Mouse (Mus musculus) ovary, adult 18-20 months (tissue): ENCODE measurements around the gene Osbpl10.

Source experiments
- DNase-seq: peaks from one replicate; pipeline ENCODE4 v3.0.0; 2022; ENCODE audit warnings: low spot score, mixed read lengths

Osbpl10 gene

DNA sequence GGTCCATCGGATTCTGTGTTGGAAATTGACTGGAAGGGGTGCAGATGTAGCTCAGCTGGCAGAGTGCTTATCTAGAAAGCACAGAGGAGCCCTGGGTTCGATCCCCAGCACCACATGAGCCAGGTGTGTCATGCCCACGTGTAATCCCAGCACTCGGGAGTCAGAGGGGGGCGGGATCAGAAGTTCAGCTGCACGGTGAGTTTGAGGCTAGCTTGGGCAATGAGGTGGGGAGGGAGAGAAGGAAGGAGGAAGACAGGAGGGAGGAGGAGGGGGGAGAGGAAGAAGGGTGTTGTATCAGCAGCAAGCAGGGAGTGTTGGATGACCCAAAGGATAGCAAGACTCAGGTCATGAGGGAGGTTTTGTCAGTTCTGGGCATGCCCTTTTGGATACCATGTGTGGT, 55.9 kb downstream of the Osbpl10 start:
- DNase-seq: no peak

DNA sequence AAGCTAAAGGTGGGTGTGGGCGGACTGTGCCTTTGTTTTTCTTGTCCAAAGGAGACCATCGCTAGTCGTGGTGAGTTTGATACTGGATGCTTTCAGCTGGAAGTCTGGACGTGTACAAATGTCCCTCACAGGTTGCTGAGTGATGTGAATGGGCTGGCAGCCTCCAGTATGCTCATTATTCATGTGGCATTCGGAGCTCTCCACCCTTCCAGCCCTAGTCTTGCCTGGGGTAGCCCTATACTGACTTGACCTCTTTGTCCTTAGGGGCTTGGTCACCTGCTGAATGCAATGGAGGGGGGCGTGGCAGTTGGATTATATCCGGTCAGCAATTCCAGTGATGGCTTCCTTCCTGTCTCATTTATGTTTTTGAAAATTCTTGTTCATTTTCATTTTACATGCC, 56.4 kb downstream of the Osbpl10 start:
- DNase-seq: no peak

DNA sequence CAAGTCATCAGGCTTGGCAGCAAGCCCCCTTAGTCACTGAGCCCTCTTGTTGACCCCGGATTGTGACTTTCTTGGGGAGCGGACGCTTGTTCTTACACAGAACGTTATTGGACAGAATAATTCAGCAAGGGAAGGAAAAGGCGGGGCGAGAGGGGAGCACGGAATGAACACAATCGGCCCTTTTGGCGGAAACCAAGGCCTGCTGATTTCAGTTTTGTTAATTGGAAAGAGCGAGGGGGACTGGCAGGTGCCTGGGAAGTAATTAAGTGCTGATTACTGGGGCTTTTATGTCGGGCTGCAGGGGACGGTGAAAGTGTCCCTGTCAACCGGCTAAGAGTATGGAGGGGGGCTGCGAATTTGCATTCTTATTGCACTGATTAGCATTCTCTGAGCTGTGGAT, 59.8 kb downstream of the Osbpl10 start:
- DNase-seq: no peak

DNA sequence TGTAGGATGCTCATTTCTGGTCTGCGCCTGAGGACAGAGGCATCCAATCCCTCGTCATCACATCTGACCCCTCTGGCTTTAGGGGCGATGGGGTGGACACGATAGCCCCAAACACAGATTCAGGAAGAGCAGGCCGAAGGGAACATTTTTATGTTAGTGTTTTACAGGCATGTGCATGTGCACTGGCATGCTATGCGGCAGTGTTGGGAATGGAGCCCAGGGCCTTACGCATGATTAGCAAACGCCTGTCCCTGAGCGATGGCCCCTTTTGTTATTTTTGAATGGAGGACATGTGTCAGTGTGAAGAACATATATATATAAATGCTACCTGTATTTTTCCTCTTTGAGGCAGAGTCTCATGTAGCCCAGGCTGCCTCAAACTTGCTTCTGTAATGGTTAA, 60.3 kb downstream of the Osbpl10 start:
- DNase-seq: no peak

DNA sequence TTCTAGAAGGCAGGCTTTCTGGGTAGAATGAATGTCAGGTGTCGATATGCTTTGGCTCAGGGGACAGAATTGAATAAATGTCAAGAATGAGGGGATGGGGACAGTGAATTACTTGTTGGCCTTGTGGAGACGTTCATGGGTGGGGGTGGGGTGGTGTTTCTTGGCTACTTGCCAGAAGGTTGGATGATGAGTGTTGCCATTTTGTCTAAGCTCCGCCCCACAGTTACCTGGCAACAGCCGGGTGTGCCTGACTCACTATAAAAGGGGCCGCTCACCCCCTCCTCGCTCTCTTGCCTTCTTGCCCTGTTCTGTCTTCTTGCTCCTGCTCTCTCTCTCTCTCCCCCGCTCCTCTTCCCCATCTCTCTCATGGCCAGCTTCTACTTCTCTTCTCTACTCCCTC, 60.9 kb downstream of the Osbpl10 start:
- no peak for DNase-seq

DNA sequence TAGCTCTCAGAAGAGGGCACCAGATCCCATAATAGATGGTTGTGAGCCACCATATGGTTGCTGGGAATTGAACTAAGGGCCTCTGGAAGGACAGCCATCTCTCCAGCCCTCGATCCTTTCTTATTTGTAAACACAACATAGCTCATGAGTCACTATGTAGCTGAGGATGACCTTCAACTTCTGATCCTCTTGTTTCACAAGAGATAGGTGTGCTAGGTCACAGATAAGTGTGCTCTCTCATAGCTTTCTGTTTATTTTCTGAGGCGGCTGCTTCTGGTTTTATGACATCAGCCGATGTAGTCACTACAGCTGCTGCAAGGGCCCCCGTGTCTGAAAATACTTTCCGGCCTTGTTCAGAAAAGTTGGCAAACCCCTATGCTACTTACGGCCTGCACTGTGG, 64.2 kb downstream of the Osbpl10 start:
- DNase-seq: no peak

DNA sequence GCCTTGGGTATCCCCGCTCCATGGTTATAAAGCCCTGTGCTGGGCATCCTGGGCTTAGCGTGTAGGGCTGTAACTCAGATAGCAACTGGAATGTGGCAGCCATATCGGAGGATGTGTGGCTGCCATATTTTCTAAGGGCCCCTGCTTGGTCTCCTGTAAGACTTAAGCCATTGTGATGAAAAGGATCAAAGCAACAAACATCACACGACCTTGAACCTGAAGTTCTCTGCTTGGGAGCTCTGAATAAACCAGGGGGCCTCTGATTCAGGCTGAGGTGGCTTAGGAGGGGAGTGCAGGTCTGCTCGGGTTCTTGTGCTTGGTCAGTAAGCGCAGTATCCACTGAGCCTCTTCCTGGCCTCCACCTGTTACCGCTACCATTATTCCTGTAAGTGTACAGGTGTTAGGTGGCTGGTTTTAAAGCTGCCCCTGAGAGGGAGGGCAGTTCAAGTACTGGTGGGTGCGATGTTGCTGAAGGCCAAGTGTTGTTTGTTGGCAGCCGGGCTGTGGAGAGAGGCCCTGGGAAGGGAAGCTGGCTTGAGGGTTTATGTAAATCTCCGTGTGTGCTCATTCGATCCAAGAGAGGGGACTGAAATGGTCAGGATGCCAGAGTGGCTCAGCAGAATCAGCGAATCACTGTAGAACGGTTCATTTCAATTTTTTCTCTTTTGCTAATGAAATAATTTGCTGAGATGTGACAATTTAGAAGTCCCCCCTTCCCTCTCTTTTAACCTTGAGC, 64.8 kb downstream of the Osbpl10 start:
- DNase-seq: no peak

DNA sequence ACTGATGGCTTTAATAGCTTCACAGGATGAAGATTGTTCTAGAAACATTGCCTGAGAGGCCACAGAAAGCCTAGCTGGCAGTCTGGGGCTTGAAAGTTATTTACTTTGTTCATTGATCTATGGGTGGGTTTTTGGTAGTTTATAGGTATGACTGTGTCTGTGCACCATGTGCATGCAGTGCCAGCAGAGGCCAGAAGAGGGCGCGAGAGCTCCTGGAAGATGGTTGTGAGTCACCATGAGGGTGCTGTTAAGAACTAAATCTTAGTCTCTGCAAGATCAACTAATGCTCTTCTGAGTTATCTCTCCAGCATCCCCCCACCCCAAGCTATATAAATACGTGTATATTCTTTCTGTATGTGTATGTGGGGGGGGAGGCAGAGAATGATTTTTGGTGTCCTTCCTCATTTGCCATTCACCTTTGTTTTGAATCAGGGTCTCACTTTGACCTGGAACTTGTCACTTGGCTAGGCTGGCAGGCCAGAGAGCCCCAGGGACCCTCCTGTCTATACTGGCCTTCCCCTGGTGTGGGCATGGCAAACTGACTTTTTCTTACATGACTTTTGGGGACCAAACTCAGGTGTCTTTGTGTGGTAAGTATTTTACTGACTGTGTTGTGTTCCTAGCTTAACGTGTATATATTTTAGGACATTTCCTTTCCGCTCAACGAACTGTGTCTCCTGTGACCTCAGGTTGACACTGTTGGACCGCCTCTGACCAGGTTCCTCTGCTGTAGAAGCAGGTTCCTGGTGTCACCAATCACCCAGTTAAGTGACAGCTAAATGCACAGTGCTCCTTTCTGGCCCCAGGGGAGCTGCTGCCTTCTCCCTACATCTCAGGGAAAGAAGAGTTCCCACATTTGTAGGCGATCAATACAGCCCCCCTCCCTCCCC, 65.8 kb downstream of the Osbpl10 start:
- no peak for DNase-seq

DNA sequence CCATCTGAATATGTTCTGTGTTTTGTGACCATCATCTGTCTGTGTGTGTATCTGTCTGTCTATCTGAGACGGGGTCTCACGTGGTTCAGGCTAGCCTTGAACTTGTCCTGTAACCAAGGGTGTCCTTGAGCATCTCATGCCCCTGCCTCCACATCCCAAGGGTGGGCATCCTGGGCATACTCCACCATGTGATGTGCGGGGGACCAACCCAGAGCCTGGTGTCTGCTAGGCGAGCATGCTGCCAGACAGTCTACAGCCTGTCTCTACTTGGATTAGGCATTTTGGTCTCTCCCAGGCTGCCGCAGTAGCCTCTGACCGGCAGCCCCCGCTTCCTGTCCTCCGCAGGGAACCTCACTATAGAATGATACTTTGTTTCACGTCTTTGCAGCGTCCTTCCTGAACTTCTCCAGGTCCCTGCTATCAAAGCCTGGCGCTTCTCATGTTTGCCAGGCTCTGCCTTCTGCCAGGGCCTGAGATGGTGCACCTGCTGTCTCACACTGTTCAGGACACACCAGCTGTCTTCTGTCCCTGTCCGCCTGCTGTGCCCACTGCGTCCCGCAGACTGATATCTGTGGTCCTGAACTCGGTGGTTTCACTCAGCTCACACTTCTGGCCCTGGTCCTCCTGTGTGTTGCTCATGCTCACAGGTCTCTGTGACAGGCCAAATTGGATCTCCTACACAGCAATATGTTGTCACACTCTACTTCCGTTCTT, 66.9 kb downstream of the Osbpl10 start:
- no peak for DNase-seq

DNA sequence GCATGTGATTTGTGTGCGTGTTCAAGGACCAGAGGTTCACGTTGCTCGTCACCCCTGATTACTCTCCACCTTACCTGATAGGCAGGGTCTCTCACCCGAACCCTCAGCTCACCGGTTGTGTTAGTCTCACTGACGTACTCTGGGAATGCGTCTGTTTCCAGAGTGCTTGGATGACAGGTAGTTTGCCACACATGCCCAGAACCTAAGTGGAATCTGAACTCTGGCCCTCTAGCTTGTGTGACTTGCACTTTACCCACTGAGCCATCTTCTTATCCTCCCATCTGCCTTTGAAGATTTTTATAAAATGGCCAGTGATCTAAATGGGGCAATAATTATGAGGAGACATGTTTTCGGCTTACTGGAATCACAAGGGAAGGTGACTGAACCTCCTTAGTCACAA, 68.3 kb downstream of the Osbpl10 start:
- no peak for DNase-seq

DNA sequence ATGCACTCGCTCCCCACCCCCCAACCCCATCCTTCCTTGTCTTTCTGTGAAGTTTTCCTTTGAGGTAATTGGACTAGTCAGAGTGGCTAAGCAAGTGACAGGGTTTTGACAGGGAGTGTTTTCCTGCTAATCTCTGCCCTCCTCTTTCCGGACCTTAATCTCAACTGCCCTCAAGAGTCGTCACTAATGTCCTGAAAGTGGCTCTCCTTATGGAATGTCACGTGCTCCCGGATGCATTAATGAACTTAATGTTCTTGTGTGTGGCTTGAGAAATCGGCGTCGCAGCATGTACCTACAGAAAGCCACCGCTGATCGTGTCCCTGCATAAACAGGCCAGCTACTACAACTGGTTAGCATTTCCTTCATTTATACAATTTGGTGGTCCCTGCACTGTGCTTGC, 70.0 kb downstream of the Osbpl10 start:
- no peak for DNase-seq

DNA sequence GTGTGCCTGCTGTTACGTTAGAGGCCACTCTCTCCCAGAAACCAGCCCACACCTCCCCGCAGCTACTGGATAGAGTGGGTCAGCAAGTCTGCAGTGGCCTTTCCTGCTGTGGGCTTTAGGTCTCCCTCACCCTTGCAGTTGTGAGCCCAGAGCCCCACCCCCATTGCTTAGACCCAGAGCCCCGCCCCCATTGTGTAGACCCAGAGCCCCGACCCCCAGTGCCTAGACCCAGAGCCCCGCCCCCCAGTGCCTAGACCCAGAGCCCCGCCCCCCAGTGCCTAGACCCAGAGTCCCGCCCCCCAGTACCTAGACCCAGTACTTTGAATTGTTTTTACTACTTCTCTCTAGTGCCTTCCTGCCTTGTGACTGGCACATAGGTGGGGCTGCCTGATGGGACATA, 70.5 kb downstream of the Osbpl10 start:
- no peak for DNase-seq

DNA sequence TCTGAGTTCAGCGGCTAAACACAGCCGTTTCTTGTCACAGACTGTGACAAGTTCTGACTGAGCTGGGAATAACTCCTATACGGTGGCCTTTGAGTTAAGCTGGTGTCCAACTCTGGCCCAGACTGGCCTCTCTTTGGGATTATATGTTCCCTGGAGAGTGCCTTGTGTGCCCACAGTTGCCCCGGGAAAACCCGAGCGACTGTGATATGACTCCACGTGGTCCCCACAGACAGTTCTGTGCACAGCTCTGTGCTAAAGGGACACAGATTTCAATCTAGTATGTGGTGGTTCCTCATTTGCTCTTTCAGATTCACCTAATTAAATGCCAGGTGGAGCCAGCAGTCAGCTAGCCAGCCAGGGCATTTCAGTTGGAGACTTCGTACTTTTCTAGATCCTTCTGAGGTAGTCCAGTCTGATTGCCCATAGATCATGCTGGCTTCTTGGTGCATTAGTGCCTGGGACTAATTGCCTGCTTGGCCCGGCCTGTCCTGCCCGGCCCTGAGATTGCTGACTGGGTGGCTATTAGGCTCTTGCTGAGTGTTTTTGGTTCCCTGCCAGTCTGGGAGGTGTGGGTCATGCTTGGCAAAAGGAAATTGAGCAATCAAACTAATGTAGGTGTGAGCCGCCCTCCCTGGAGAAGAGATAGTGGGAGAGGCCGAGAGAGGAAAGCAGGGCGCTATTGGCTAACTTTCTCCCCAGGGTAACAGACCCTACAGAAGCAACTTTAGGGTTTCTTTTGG, 71.8 kb downstream of the Osbpl10 start:
- DNase-seq: peak; percentile 34

DNA sequence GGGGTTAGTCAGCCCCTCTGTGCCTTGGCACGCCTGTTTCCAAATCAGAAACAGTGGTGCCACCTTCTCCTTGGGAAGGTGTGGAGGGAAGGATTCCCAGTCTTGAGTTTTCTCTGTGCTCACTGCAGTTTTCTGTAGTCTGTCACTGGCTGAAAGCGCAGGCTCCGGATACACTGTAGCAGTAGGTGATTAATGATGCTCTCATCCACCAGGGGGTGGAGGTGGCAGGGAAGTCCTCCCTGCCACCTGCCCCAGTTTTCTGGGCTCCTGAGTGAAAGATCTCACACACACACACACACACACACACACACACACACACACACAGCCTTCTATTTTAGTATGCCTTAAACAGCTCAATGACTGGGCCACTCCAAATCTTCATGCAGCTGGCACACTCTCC, 73.6 kb downstream of the Osbpl10 start:
- DNase-seq: no peak

DNA sequence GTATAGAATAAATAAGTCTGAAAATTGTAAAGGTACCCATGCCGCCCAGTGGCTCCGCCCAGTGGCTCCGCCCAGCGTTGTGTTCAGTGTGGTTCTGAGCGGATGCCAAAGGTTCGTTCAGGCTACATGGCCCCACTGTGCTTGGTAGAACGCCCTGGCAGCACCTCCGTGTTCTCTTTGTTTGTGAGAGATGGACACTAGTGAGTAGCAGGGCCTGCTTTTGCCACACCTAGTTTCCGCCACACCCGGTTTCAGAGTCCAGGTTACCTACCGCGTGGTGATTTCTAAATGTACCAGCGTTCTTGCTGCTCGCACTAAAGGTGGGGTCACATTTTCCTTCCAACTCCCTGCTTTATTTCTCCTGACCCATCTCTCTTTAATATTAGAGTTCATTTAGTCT, 75.4 kb downstream of the Osbpl10 start:
- DNase-seq: no peak

DNA sequence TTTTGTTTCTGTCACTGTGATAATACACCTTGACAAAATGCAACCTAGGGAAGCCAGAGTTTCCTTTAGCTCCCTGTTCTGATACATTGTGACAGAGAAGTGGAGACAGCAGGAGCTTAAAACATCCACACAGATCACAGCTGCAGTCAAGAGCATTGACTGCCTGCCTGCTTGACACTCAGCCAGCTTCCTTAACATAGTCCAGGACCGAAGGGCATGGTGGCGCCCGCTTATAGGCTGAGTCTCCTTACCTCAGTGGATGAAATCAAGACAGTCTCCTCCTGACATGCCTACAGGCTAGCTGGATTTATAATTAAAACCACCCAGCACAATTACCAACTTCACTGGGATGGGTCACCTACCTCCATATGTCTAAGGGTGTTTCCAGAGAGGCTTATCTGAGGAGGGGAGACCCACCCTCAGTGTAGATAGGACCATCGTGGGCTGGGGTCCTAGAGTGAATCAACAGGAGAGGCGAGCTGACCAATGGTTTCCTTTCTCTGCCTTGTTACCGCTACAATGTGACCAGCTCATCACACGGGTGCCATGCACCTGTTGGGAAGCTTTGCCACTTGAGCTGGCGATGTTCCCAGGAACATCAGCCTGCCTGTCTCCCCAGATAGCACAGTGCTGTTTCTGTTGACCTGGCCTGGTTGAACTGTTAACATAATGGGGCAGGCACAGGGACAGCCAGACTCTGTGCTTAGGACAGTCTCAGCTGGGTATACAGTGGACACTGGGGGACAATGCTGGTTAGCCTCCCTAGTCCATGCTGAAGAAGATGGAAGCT, 76.9 kb downstream of the Osbpl10 start:
- DNase-seq: no peak

DNA sequence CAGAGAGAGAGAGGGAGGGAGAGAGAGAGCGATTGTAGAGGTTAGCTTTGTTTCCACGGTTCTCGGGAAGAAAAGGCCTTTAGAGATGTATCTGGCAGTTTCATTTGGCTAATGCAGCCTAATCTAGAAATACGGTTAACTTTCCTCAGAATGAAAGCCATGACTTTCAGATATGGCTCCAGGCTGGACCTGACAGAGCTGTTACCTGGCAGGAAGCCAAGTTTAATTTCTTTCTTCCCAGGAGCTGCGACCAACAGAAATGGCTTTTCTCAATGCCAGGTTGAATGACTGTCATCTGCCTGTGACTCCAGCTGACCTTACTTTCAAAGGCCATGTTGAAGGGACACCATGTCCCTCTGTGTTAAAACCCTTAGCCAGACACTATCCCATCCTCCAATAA, 80.4 kb downstream of the Osbpl10 start:
- DNase-seq: no peak

DNA sequence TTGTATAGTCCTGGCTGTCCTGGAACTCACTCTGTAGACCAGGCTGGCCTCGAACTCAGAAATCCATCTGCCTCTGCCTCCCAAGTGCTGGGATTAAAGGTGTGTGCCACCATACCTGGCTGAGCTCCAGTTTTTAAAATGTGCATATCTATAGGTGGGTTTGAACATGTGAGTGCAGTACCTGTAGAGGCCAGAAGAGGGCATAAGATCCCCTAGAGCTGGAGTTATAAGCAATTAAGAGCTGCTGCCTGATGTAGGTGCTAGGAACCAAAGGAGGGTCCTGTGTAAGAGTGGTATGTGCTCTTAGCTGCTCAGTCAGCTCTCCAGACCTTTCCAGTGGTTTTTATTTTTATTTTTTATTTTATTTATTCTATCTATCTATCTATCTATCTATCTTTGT, 86.5 kb downstream of the Osbpl10 start:
- DNase-seq: no peak

DNA sequence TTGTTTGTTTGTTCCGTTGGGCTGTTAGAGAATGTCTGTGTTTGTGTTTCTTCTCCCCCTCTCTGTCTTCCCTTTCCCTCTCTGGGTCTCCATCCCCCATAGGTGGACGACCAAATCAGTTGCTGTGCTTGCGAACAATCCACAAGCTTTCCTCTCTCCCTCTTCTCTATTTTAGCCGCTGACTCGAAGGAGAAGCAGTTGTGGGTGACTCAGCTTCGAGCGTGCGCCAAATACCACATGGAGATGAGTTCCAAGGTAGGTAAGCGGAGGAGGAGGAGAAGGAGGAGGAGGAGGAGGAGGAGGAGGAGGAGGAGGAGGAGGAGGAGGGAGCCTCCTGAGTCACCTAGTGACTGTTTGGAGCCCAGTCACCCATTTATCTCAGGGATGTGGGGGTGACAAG, 88.7 kb downstream of the Osbpl10 start:
- DNase-seq: no peak

DNA sequence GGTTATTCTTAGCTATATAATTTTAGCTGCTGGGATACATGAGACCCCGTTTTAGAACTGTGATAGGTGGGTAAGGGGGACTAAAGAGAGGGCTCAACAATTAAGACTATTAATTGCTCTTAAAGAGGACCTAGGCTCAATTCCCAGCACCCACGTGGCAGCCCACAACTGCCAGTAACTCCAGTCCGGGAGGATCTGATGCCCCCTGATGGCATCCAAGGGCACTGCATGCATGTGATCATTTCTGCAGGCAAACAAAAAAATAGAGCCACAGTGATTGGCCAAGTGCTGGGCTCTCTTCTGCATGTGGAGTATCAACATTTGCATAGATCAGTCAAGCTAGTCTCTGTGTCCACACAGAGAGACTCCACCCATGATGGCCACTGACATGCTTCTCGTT, 96.8 kb downstream of the Osbpl10 start:
- no peak for DNase-seq

DNA sequence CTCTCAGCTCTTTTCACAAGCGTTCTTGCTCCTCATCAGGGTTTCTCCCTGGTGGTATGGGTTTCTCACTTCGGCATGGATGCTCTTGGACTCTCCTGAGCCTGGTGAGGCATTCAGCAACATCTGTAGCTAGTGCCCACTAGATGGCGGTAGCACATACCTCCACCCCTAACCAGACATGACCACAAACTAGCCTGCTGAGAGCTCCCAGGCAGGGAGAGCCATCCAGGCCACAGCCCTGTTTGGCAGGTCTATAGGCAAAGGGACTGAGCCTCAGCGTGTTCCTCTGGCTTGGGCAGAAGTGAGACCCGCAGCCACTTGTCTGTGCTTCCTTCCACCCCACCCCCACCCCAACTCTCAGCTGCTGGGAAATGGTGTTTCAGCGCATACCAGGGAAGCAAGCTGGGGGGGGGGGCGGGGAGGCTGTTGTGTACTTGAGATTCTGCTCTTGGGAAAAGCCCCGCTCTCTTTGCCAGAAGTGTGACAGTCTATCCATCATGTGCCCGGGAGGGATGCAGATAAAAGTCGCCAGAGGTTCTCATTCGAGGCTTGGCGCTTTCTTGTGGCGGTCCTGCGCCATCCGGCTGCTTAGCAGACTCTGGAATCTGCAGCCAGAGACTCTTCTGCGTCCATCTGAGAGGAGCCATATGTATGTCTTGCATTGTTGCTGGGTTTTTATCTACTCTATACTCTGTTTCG, 110.1 kb downstream of the Osbpl10 start:
- DNase-seq: peak; percentile 57
